Mouse (Mus musculus) layer of hippocampus, postnatal 25 days (tissue): Measurements from ENCODE around the gene H2-Eb2. TPM values are rescaled to one million over a fixed set of nuclear protein-coding genes. Genes with fewer than 3 reads are reported as not detected.

Experiments used
- total RNA-seq, 2 experiments: library from RNA; stranded (reverse); gene quantifications; 2 replicates each; pipeline ENCODE4 v1.2.3; 2021

Gene H2-Eb2
- total RNA-seq, 2 experiments from 2014 or later = not detected

Other genes with a start within 250 kb of the H2-Eb2 start
- gene H2-Oa, start 233.3 kb upstream of the H2-Eb2 start, total RNA-seq = under 1 TPM; 0.42 to 0.45 TPM
- 10 to 100 TPM; 32.3 to 35.1 TPM for gene H2-DMa, start 206.1 kb upstream of the H2-Eb2 start, total RNA-seq
- 100 to 1,000 TPM; 196 to 216 TPM for gene Brd2, start 203.0 kb upstream of the H2-Eb2 start, total RNA-seq
- under 1 TPM; 0.69 to 0.94 TPM for gene H2-DMb2, start 182.4 kb upstream of the H2-Eb2 start, total RNA-seq
- 1 to 10 TPM; 1.8 to 3.4 TPM for gene H2-DMb1, start 172.6 kb upstream of the H2-Eb2 start, total RNA-seq
- gene Tap1, start 138.1 kb upstream of the H2-Eb2 start, total RNA-seq = 1 to 10 TPM; 3.0 to 3.4 TPM
- 1 to 10 TPM; 1.6 to 1.7 TPM for gene Psmb9, start 137.9 kb upstream of the H2-Eb2 start, total RNA-seq
- 1 to 10 TPM; 2.2 to 3.3 TPM for gene Psmb8, start 127.9 kb upstream of the H2-Eb2 start, total RNA-seq
- 1 to 10 TPM; 7.0 to 8.9 TPM for gene Tap2, start 122.1 kb upstream of the H2-Eb2 start, total RNA-seq
- gene H2-Ob, start 86.8 kb upstream of the H2-Eb2 start, total RNA-seq = under 1 TPM; 0.25 to 0.47 TPM
- 1 to 10 TPM; 1.0 to 1.7 TPM for gene H2-Ab1, start 68.0 kb upstream of the H2-Eb2 start, total RNA-seq
- gene H2-Aa, start 37.8 kb upstream of the H2-Eb2 start, total RNA-seq = 1 to 10 TPM; 1.1 to 1.3 TPM
- gene H2-Eb1, start 19.8 kb upstream of the H2-Eb2 start, total RNA-seq = 1 to 10 TPM; 1.0 to 1.6 TPM
- 1 to 10 TPM in 1 of 2 experiments, under 1 TPM in 1; 0.86 to 1.1 TPM for gene Btnl2, start 29.2 kb downstream of the H2-Eb2 start, total RNA-seq
- not detected for gene Btnl1, start 51.5 kb downstream of the H2-Eb2 start, total RNA-seq
- 1 to 10 TPM; 3.3 to 4.0 TPM for gene BC051142, start 73.2 kb downstream of the H2-Eb2 start, total RNA-seq
- not detected for gene Btnl4, start 151.7 kb downstream of the H2-Eb2 start, total RNA-seq
- gene Btnl6, start 191.7 kb downstream of the H2-Eb2 start, total RNA-seq = not detected
- gene Notch4, start 238.6 kb downstream of the H2-Eb2 start, total RNA-seq = 10 to 100 TPM in 1 of 2 experiments, 1 to 10 TPM in 1; 9.5 to 11.2 TPM